Mouse (Mus musculus) neural tube, embryonic 11.5 days (tissue): ENCODE measurements around the gene Zdhhc1. TPM values are rescaled to one million over a fixed set of nuclear protein-coding genes. Genes with fewer than 3 reads are reported as not detected.

Experiments
- ATAC-seq: fragments of 200-750 bp; cut with Nextera tagmentation; 2 replicates; pipeline ENCODE4 v1.8.0; 2017; ENCODE audit warnings: moderate number of reproducible peaks, mild to moderate bottlenecking, moderate TSS enrichment, moderate library complexity; ENCODE audit not compliant: insufficient read depth, low FRiP score, low TSS enrichment
- DNase-seq: peaks from one replicate; pipeline ENCODE4 v3.0.0-alpha.2; 2015; ENCODE audit warnings: low spot score
- H3K27ac ChIP-seq: fragments of 300-500 bp; sonication (generic); 2 replicates; pipeline ENCODE4 v1.5.1; 2014; ENCODE audit warnings: low read depth, mild to moderate bottlenecking, low read length
- H3K27me3 ChIP-seq: fragments of 300-500 bp; sonication (generic); 2 replicates; pipeline ENCODE4 v1.6.1; 2014; ENCODE audit warnings: mild to moderate bottlenecking, low read length, mixed read lengths; ENCODE audit not compliant: control insufficient read depth, insufficient read depth
- H3K36me3 ChIP-seq: fragments of 300-500 bp; sonication (generic); 2 replicates; pipeline ENCODE4 v1.6.1; 2014; ENCODE audit warnings: mild to moderate bottlenecking, low read length, moderate library complexity, mixed read lengths; ENCODE audit not compliant: control insufficient read depth, insufficient read depth
- H3K4me1 ChIP-seq: fragments of 300-500 bp; sonication (generic); 2 replicates; pipeline ENCODE4 v1.6.1; 2014; ENCODE audit warnings: low read length, mixed read lengths; ENCODE audit not compliant: control insufficient read depth, insufficient read depth
- H3K4me2 ChIP-seq: fragments of 300-500 bp; sonication (generic); 2 replicates; pipeline ENCODE4 v1.6.1; 2014; ENCODE audit warnings: low read depth, mild to moderate bottlenecking, moderate library complexity
- H3K4me3 ChIP-seq: fragments of 300-500 bp; sonication (generic); 2 replicates; pipeline ENCODE4 v1.5.1; 2014; ENCODE audit warnings: low read depth, low read length
- H3K9ac ChIP-seq: fragments of 300-500 bp; sonication (generic); 2 replicates; pipeline ENCODE4 v1.6.1; 2014; ENCODE audit warnings: mild to moderate bottlenecking, low read length
- H3K9me3 ChIP-seq: fragments of 300-500 bp; sonication (generic); 2 replicates; pipeline ENCODE4 v1.6.1; 2016; ENCODE audit warnings: low read length; ENCODE audit not compliant: control insufficient read depth
- WGBS: fragments of 180-500 bp; shearing (Covaris S2); extraction: QIAGEN DNeasy Blood & Tissue Kit; methylation state at CpG from one replicate; pipeline ENCODE4 v1.1.7; 2014; 5-methylcytosine and 5-hydroxymethylcytosine counted together
- polyA plus RNA-seq: library from polyadenylated mRNA; unstranded; fragments of >200 nt; fragmentation: Nextera tagmentation; extraction: Ambion mirVana; gene quantifications from 2 replicates; pipeline ENCODE4 v1.2.1, GENCODE M21; 2014

Gene Zdhhc1
- polyA plus RNA-seq, 1 experiment from 2014 or later: 18.5 TPM

- peaks cover 29% of the 10 kb centered on the region for H3K4me1 ChIP-seq
- no peak overlapping the region for H3K27ac ChIP-seq
- no peak overlapping the region for H3K9ac ChIP-seq
- ATAC-seq: no peak
- H3K27me3 ChIP-seq: 0 out of 2 replicates have a peak, but pooled peaks cover 2% of the 10 kb centered on the region
- 38% methylated on average over 25 of the region's 25 CpGs for WGBS
- no peaks in the 10 kb centered on the region for H3K9me3 ChIP-seq
- no peak overlapping the region for H3K4me3 ChIP-seq
- H3K4me2 ChIP-seq: no peak overlapping the region
- peak; percentile 62 for DNase-seq
- no peaks in the 10 kb centered on the region; the same call in 1 of the 2 replicates for H3K36me3 ChIP-seq
Observed at GRCm38 (mm10) chr8:105476628-105477413, 19.9 kb downstream of the Zdhhc1 start.

- no peak overlapping the region for H3K9ac ChIP-seq
- H3K27me3 ChIP-seq: 0 out of 2 replicates have a peak, but pooled peaks cover 2% of the 10 kb centered on the region
Observed at GRCm38 (mm10) chr8:105476161-105476560, 20.5 kb downstream of the Zdhhc1 start.

GRCm38 (mm10) chr8:105475742-105476141, 21.0 kb downstream of the Zdhhc1 start:
- Histone ChIP-seq H3K9me3 (no peaks in the 10 kb centered on the region), H3K9ac (no peak overlapping the region), H3K4me2 (no peak overlapping the region), H3K27ac (no peak overlapping the region), H3K4me1 (peaks cover 34% of the 10 kb centered on the region), H3K36me3 (no peaks in the 10 kb centered on the region; the same call in 1 of the 2 replicates), H3K4me3 (no peak overlapping the region), H3K27me3 (0 out of 2 replicates have a peak, but pooled peaks cover 2% of the 10 kb centered on the region)
- no peak for DNase-seq
- no peak for ATAC-seq
- 84% methylated on average over 8 of the region's 8 CpGs for WGBS

More at GRCm38 (mm10) chr8:105476161-105476560, 20.5 kb downstream of the Zdhhc1 start:
- H3K4me3 ChIP-seq: no peak overlapping the region
- H3K36me3 ChIP-seq: no peaks in the 10 kb centered on the region; the same call in 1 of the 2 replicates
- ATAC-seq: no peak
- H3K4me1 ChIP-seq: peaks cover 33% of the 10 kb centered on the region
- H3K27ac ChIP-seq: no peak overlapping the region
- DNase-seq: no peak
- no peaks in the 10 kb centered on the region for H3K9me3 ChIP-seq
- no peak overlapping the region for H3K4me2 ChIP-seq
- 95% methylated on average over 7 of the region's 7 CpGs for WGBS

GRCm38 (mm10) chr8:105475254-105475653, 21.4 kb downstream of the Zdhhc1 start:
- Histone ChIP-seq H3K27ac (no peak overlapping the region), H3K36me3 (no peaks in the 10 kb centered on the region; the same call in 1 of the 2 replicates), H3K27me3 (0 out of 2 replicates have a peak, but pooled peaks cover 2% of the 10 kb centered on the region), H3K9me3 (no peaks in the 10 kb centered on the region), H3K4me2 (no peak overlapping the region), H3K4me3 (no peak overlapping the region), H3K9ac (no peak overlapping the region), H3K4me1 (peaks cover 39% of the 10 kb centered on the region)
- ATAC-seq (no peak), DNase-seq (no peak)
- WGBS: 36% methylated on average over 4 of the region's 4 CpGs

GRCm38 (mm10) chr8:105474680-105475079, 22.0 kb downstream of the Zdhhc1 start:
- WGBS: 46% methylated on average over 5 of the region's 5 CpGs
- Histone ChIP-seq H3K9me3 (no peaks in the 10 kb centered on the region), H3K36me3 (no peaks in the 10 kb centered on the region; the same call in 1 of the 2 replicates), H3K4me3 (no peak overlapping the region), H3K4me1 (peaks cover 44% of the 10 kb centered on the region), H3K4me2 (peak overlapping the region; percentile 16; the same call in 1 of the 2 replicates), H3K27ac (peak overlapping the region; percentile 58; the same call in 1 of the 2 replicates), H3K27me3 (0 out of 2 replicates have a peak, but pooled peaks cover 2% of the 10 kb centered on the region), H3K9ac (peak overlapping the region; percentile 22)
- DNase-seq (peak; percentile 8), ATAC-seq (no peak)

- ATAC-seq (no peak), DNase-seq (peak; percentile 67)
- Histone ChIP-seq H3K9ac (peak overlapping the region; percentile 22), H3K27me3 (0 out of 2 replicates have a peak, but pooled peaks cover 2% of the 10 kb centered on the region), H3K36me3 (no peaks in the 10 kb centered on the region; the same call in 1 of the 2 replicates), H3K4me1 (peaks cover 51% of the 10 kb centered on the region), H3K4me3 (no peak overlapping the region), H3K27ac (peak overlapping the region; percentile 58), H3K4me2 (peak overlapping the region; percentile 16; the same call in 1 of the 2 replicates), H3K9me3 (no peaks in the 10 kb centered on the region)
- 26% methylated on average over 17 of the region's 17 CpGs for WGBS
Observed at GRCm38 (mm10) chr8:105473816-105474606, 22.7 kb downstream of the Zdhhc1 start.

GRCm38 (mm10) chr8:105472983-105473382, 23.7 kb downstream of the Zdhhc1 start:
- Histone ChIP-seq H3K27ac (no peak overlapping the region), H3K4me1 (peaks cover 54% of the 10 kb centered on the region), H3K9ac (no peak overlapping the region), H3K4me3 (no peak overlapping the region), H3K4me2 (no peak overlapping the region), H3K36me3 (no peaks in the 10 kb centered on the region), H3K9me3 (no peaks in the 10 kb centered on the region), H3K27me3 (0 out of 2 replicates have a peak, but pooled peaks cover 2% of the 10 kb centered on the region)
- 42% methylated on average over 9 of the region's 9 CpGs for WGBS
- DNase-seq: no peak
- no peak for ATAC-seq

- DNase-seq: no peak
- ATAC-seq: no peak
- no peak overlapping the region for H3K9ac ChIP-seq
- H3K27ac ChIP-seq: no peak overlapping the region
- no peak overlapping the region for H3K4me2 ChIP-seq
- peaks cover 54% of the 10 kb centered on the region for H3K4me1 ChIP-seq
- no peaks in the 10 kb centered on the region for H3K9me3 ChIP-seq
- 13% methylated on average over 23 of the region's 23 CpGs for WGBS
- no peak overlapping the region for H3K4me3 ChIP-seq
- H3K36me3 ChIP-seq: peaks cover under 1% of the 10 kb centered on the region; the same call in 1 of the 2 replicates
- H3K27me3 ChIP-seq: 0 out of 2 replicates have a peak, but pooled peaks cover 2% of the 10 kb centered on the region
Observed at GRCm38 (mm10) chr8:105472414-105472932, 24.2 kb downstream of the Zdhhc1 start.
